Mouse (Mus musculus) lung, postnatal 0 days (tissue): ENCODE data around the gene Tcp10a. TPM values are rescaled to one million over a fixed set of nuclear protein-coding genes. Genes with fewer than 3 reads are reported as not detected.

Source experiments
- polyA plus RNA-seq: library from polyadenylated mRNA; unstranded; fragments of >200 nt; fragmentation: Nextera tagmentation; extraction: Ambion mirVana; gene quantifications from 2 replicates; pipeline ENCODE4 v1.2.1, GENCODE M21; 2015

Tcp10a gene
- polyA plus RNA-seq, 1 experiment from 2014 or later, result not detected

Other genes with a start within 250 kb of the Tcp10a start
- gene Rps6ka2, start 154.5 kb upstream of the Tcp10a start, polyA plus RNA-seq, result 7.1 and 8.4 TPM in 2 replicates
- gene Ttll2, start 28.1 kb downstream of the Tcp10a start, polyA plus RNA-seq, result not detected in 2 replicates
- not detected in 2 replicates for gene Gm49630, start 47.3 kb downstream of the Tcp10a start, polyA plus RNA-seq
- not detected in 2 replicates for gene Unc93a2, start 60.8 kb downstream of the Tcp10a start, polyA plus RNA-seq